Mouse (Mus musculus) regulatory T cell (primary cell): ENCODE results near the gene Gm973.

Experiments
- in situ Hi-C: fragments of 300-600 bp; cut with MboI, MseI; formaldehyde crosslinking; loops from one replicate; pipeline ENCODE4 v1.15.1; 2025; ENCODE audit warnings: high pct_unique_total_duplicates

Gene Gm973

GRCm38 (mm10) chr1:59683926-59684818 lies 168.1 kb downstream of the Gm973 start:
- in situ Hi-C loops: no loop called here

DNA sequence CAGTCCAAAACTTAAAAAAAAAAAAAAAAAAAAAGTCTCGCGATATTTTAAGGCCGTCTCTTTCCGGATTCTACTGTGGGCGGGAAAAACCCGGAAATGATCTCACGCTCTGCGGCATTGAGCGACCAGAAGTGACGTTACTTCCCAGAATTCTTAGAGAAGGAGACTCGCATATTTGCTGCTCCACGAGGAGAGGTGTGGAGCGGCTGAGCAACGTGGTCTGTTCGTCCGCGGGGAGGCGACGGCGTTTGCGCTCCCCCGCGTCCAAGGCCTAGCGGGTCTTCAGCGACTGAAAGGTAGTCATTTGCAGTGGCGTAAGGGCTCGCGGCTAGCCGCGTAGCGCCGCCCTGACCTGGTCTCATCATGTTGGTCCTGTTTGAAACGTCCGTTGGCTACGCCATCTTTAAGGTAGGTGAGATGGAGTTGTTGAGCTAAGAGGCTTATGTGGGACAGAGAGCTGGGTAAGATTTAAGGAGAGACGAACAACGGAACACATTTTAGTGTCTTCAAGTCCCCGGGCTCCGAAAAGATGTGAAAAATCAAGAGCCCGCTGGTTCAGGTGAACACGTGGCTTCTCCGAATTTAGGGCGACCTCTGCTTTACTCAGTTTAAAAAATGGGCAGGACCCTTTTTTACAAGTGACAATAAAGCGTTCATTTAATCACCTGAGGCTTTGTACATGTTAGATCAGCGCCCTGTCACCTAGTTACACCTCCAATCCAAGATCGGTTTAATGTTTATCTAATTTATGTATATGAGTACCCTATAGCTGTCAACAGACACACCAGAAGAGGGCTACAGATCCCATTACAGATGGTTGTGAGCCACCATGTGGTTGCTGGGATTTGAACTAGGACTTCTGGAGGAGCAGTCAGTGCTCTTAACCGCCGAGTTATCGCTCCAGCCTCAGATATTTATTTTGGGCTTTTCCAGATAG lies 169.0 kb downstream of the Gm973 start, which contains the start of gene Nop58:
TSS of gene Nop58 (plus strand) at position 153 of the 937 bp plus-strand sequence.
- in situ Hi-C loops: no loop called here
